Mouse (Mus musculus) cortical plate, adult 2 months (tissue): ENCODE measurements around the gene Prdm9. TPM values are rescaled to one million over a fixed set of nuclear protein-coding genes. Genes with fewer than 3 reads are reported as not detected.

ENCODE experiments used
- H3K27ac ChIP-seq: fragments of 200-500 bp; 2 replicates; pipeline ENCODE4 v1.5.1; 2012; ENCODE audit warnings: low read length, control low read depth, inconsistent platforms; ENCODE audit not compliant: insufficient read depth
- H3K4me1 ChIP-seq: fragments of 200-500 bp; 2 replicates; pipeline ENCODE4 v1.6.1; 2011; ENCODE audit warnings: low read length; ENCODE audit not compliant: control insufficient read depth, insufficient read depth
- H3K4me3 ChIP-seq: fragments of 200-500 bp; 2 replicates; pipeline ENCODE4 v1.5.1; 2011; ENCODE audit warnings: mild to moderate bottlenecking, low read length, control low read depth; ENCODE audit not compliant: insufficient read depth
- CTCF ChIP-seq: fragments of 200-500 bp; IDR thresholded peaks from 2 replicates; pipeline ENCODE4 v1.5.1; 2011; ENCODE audit warnings: mild to moderate bottlenecking, control low read depth, low read length; ENCODE audit not compliant: insufficient read depth; ENCODE audit errors: extremely low read depth
- POLR2A ChIP-seq: fragments of 200-500 bp; IDR thresholded peaks from 2 replicates; pipeline ENCODE4 v1.6.1; 2011; ENCODE audit warnings: mild to moderate bottlenecking, low read length, control low read depth; ENCODE audit not compliant: insufficient read depth; ENCODE audit errors: extremely low read depth
- polyA plus RNA-seq: library from polyadenylated mRNA; depleted of rRNA; stranded (reverse); fragments of >200 nt; gene quantifications from 2 replicates; pipeline ENCODE4 v1.2.3, GENCODE M21; 2012

Gene Prdm9
- polyA plus RNA-seq, 1 experiment = 2.4 TPM

GRCm38 (mm10) chr17:15535162-15535800, 28.9 kb downstream of the Prdm9 start:
- TF ChIP-seq CTCF (no peak), POLR2A (no peak)
- peaks cover 2% of the 10 kb centered on the region; the same call in 1 of the 2 replicates for H3K4me1 ChIP-seq
- no peak overlapping the region for H3K4me3 ChIP-seq
- H3K27ac ChIP-seq = no peak overlapping the region

- TF ChIP-seq POLR2A (no peak), CTCF (peak; percentile 43)
- no peak overlapping the region for H3K27ac ChIP-seq
- no peak overlapping the region for H3K4me3 ChIP-seq
- peaks cover 4% of the 10 kb centered on the region; the same call in 1 of the 2 replicates for H3K4me1 ChIP-seq
Measured at GRCm38 (mm10) chr17:15530141-15530540, 34.0 kb downstream of the Prdm9 start.

- H3K4me3 ChIP-seq = no peak overlapping the region
- H3K4me1 ChIP-seq = peaks cover 4% of the 10 kb centered on the region; the same call in 1 of the 2 replicates
- TF ChIP-seq CTCF (no peak), POLR2A (no peak)
- no peak overlapping the region for H3K27ac ChIP-seq
Measured at GRCm38 (mm10) chr17:15528887-15529286, 35.3 kb downstream of the Prdm9 start.

- no peak for TF ChIP-seq POLR2A
- TF ChIP-seq CTCF = no peak
- H3K4me3 ChIP-seq = no peak overlapping the region; the same call in 1 of the 2 replicates
- no peak overlapping the region for H3K27ac ChIP-seq
- peaks cover 4% of the 10 kb centered on the region; the same call in 1 of the 2 replicates for H3K4me1 ChIP-seq
Measured at GRCm38 (mm10) chr17:15527811-15528136, 36.4 kb downstream of the Prdm9 start.

GRCm38 (mm10) chr17:15526986-15527810, 37.0 kb downstream of the Prdm9 start, which contains the start of gene Pdcd2:
Gene Pdcd2 (minus strand): TSS chr17:15527301.
- Histone ChIP-seq H3K4me1 (peaks cover 4% of the 10 kb centered on the region; the same call in 1 of the 2 replicates), H3K27ac (no peak within 1 kb of the TSS; the same call in 1 of the 2 replicates), H3K4me3 (peak within 1 kb of the TSS; percentile 42)
- TF ChIP-seq CTCF = no peak
- peak; percentile 72 for TF ChIP-seq POLR2A

- TF ChIP-seq POLR2A = no peak
- H3K27ac ChIP-seq = no peak overlapping the region
- H3K4me1 ChIP-seq = peaks cover 4% of the 10 kb centered on the region; the same call in 1 of the 2 replicates
- H3K4me3 ChIP-seq = peak overlapping the region; percentile 42
Measured at GRCm38 (mm10) chr17:15526304-15526703, 37.9 kb downstream of the Prdm9 start.

- H3K27ac ChIP-seq = no peak overlapping the region
- H3K4me1 ChIP-seq = no peaks in the 10 kb centered on the region
- TF ChIP-seq CTCF (no peak), POLR2A (no peak)
- no peak overlapping the region for H3K4me3 ChIP-seq
Measured at GRCm38 (mm10) chr17:15518766-15519165, 45.4 kb downstream of the Prdm9 start.

- Histone ChIP-seq H3K4me1 (no peaks in the 10 kb centered on the region), H3K4me3 (no peak overlapping the region), H3K27ac (no peak overlapping the region)
- TF ChIP-seq CTCF = no peak
- TF ChIP-seq POLR2A = no peak
Measured at GRCm38 (mm10) chr17:15518186-15518585, 46.0 kb downstream of the Prdm9 start.

- Histone ChIP-seq H3K27ac (no peak overlapping the region), H3K4me1 (no peaks in the 10 kb centered on the region), H3K4me3 (no peak overlapping the region)
- TF ChIP-seq POLR2A = no peak
- no peak for TF ChIP-seq CTCF
Measured at GRCm38 (mm10) chr17:15517776-15518175, 46.4 kb downstream of the Prdm9 start.

- Histone ChIP-seq H3K4me3 (no peak overlapping the region), H3K27ac (no peak overlapping the region), H3K4me1 (no peaks in the 10 kb centered on the region)
- TF ChIP-seq CTCF (no peak), POLR2A (no peak)
Measured at GRCm38 (mm10) chr17:15510694-15511093, 53.5 kb downstream of the Prdm9 start.
